9 mouse cellular contexts compared by ENCODE assay signal in genomic region chr6:32328028-32328427, GRCm38 (mm10).
DNase-seq lines count a peak whose midpoint lies in the region; ATAC-seq and TF ChIP-seq lines count a peak whose summit lies in the region.
"Had no signal": no experiment of that assay in that cellular context is flagged by ENCODE, and none has a peak within 500 bp of the region (broad histone marks: within the 10 kb centered on the region; RNA-seq: fewer than 3 reads in every experiment).

No protein-coding gene starts in this region.

- 2% methylated on average over 8 of the region's 8 CpGs for WGBS in embryonic facial prominence, embryonic 14.5 days
- WGBS in heart, embryonic 10.5 days, result 6% methylated on average over 8 of the region's 8 CpGs
- 4% methylated on average over 8 of the region's 8 CpGs for WGBS in kidney, embryonic 16.5 days
- 5% methylated on average over 8 of the region's 8 CpGs for WGBS in liver, embryonic 11.5 days
- WGBS in neural tube, embryonic 13.5 days, result 2% methylated on average over 8 of the region's 8 CpGs

- no peaks in the 10 kb centered on the region for H3K36me3 ChIP-seq in C2C12 (ENCODE audit: control insufficient read depth, insufficient read depth)
- H3K36me3 ChIP-seq in embryonic facial prominence, embryonic 14.5 days (ENCODE audit: control insufficient read depth, insufficient read depth, low read length), result no peaks in the 10 kb centered on the region
- no peaks in the 10 kb centered on the region for H3K36me3 ChIP-seq in heart, embryonic 10.5 days
- no peaks in the 10 kb centered on the region for H3K36me3 ChIP-seq in kidney, embryonic 16.5 days (ENCODE audit: insufficient read depth, low read length)
- H3K36me3 ChIP-seq in liver, embryonic 11.5 days (ENCODE audit: control insufficient read depth, insufficient read depth, low read length), result no peaks in the 10 kb centered on the region
- no peaks in the 10 kb centered on the region for H3K36me3 ChIP-seq in neural tube, embryonic 13.5 days

- TF ChIP-seq CTCF in C2C12 (IDR thresholded peaks at IDR 0.05; ENCODE audit: control insufficient read depth, insufficient read depth, insufficient read length), result peak; percentile 84

- no peak overlapping the region for H3K27ac ChIP-seq in embryonic facial prominence, embryonic 14.5 days (replicated peaks; ENCODE audit: low read depth, low read length)
- H3K27ac ChIP-seq in heart, embryonic 10.5 days, result peak overlapping the region; percentile 22; the same call in 1 of the 2 replicates
- H3K27ac ChIP-seq in kidney, embryonic 16.5 days (ENCODE audit: low read length), result no peak overlapping the region
- H3K27ac ChIP-seq in liver, embryonic 11.5 days (ENCODE audit: low read depth, low read length), result no peak overlapping the region
- H3K27ac ChIP-seq in neural tube, embryonic 13.5 days (replicated peaks), result no peak overlapping the region

- DNase-seq in adrenal gland, postnatal 36 days, result peak; percentile 74 to 84
- peak; percentile 69 for DNase-seq in embryonic facial prominence, embryonic 14.5 days (ENCODE audit: low spot score)
- peak; percentile 88 for DNase-seq in heart, embryonic 10.5 days (ENCODE audit: low spot score)
- peak; percentile 64 for DNase-seq in liver, embryonic 11.5 days (ENCODE audit: low spot score)
- DNase-seq in thymus, adult 18-20 months, result peak; percentile 19 to 26

- ATAC-seq in embryonic facial prominence, embryonic 14.5 days (ENCODE audit: low read depth), result peak; percentile 70
- ATAC-seq in kidney, embryonic 16.5 days (ENCODE audit: low FRiP score, low TSS enrichment), result peak; percentile 61
- no peak for ATAC-seq in liver, embryonic 11.5 days (replicated peaks; ENCODE audit: low FRiP score)
- peak; percentile 77 for ATAC-seq in neural tube, embryonic 13.5 days (ENCODE audit: low read depth)

- H3K79me2 ChIP-seq in C2C12 (ENCODE audit: control insufficient read depth, insufficient read depth), result no peaks in the 10 kb centered on the region

- H3K4me1 ChIP-seq in embryonic facial prominence, embryonic 14.5 days (ENCODE audit: control insufficient read depth, insufficient read depth, low read length), result peaks cover 11% of the 10 kb centered on the region; the same call in 1 of the 2 replicates
- peaks cover 56% of the 10 kb centered on the region for H3K4me1 ChIP-seq in heart, embryonic 10.5 days
- peaks cover 3% of the 10 kb centered on the region; the same call in 1 of the 2 replicates for H3K4me1 ChIP-seq in kidney, embryonic 16.5 days (ENCODE audit: insufficient read depth, low read length)
- H3K4me1 ChIP-seq in liver, embryonic 11.5 days (replicated peaks; ENCODE audit: control insufficient read depth, insufficient read depth, low read length), result no peaks in the 10 kb centered on the region
- peaks cover 50% of the 10 kb centered on the region for H3K4me1 ChIP-seq in neural tube, embryonic 13.5 days (replicated peaks)

- H3K4me2 ChIP-seq in embryonic facial prominence, embryonic 14.5 days (ENCODE audit: low read depth, low read length), result no peak overlapping the region; the same call in 1 of the 2 replicates
- no peak overlapping the region for H3K4me2 ChIP-seq in kidney, embryonic 16.5 days (replicated peaks; ENCODE audit: low read depth, low read length)
- no peak overlapping the region for H3K4me2 ChIP-seq in liver, embryonic 11.5 days
- peak overlapping the region; percentile 17; the same call in 1 of the 2 replicates for H3K4me2 ChIP-seq in neural tube, embryonic 13.5 days

- no peaks in the 10 kb centered on the region for H3K79me3 ChIP-seq in C2C12 (ENCODE audit: low read depth)

- H3K9ac ChIP-seq in embryonic facial prominence, embryonic 14.5 days (ENCODE audit: low read depth, low read length), result no peak overlapping the region
- no peak overlapping the region for H3K9ac ChIP-seq in kidney, embryonic 16.5 days (replicated peaks; ENCODE audit: low read length)
- no peak overlapping the region for H3K9ac ChIP-seq in liver, embryonic 11.5 days (ENCODE audit: low read depth, low read length)
- H3K9ac ChIP-seq in neural tube, embryonic 13.5 days, result peak overlapping the region; percentile 3

- H3K27me3 ChIP-seq in C2C12 (ENCODE audit: control insufficient read depth, insufficient read depth, insufficient read length), result peaks cover 5% of the 10 kb centered on the region
- no peaks in the 10 kb centered on the region for H3K27me3 ChIP-seq in embryonic facial prominence, embryonic 14.5 days (replicated peaks; ENCODE audit: control insufficient read depth, insufficient read depth, low read length)
- H3K27me3 ChIP-seq in heart, embryonic 10.5 days (ENCODE audit: insufficient read depth, poor library complexity, severe bottlenecking), result no peaks in the 10 kb centered on the region
- no peaks in the 10 kb centered on the region for H3K27me3 ChIP-seq in kidney, embryonic 16.5 days (ENCODE audit: insufficient read depth, low read length)
- no peaks in the 10 kb centered on the region for H3K27me3 ChIP-seq in liver, embryonic 11.5 days (replicated peaks; ENCODE audit: control insufficient read depth, insufficient read depth, low read length)
- H3K27me3 ChIP-seq in neural tube, embryonic 13.5 days, result no peaks in the 10 kb centered on the region

- no peak overlapping the region for H3K4me3 ChIP-seq in C2C12 (ENCODE audit: insufficient read depth, poor library complexity, severe bottlenecking)
- H3K4me3 ChIP-seq in embryonic facial prominence, embryonic 14.5 days (ENCODE audit: low read depth, low read length), result no peak overlapping the region
- no peak overlapping the region for H3K4me3 ChIP-seq in heart, embryonic 10.5 days
- no peak overlapping the region for H3K4me3 ChIP-seq in kidney, embryonic 16.5 days (ENCODE audit: low read length)
- no peak overlapping the region for H3K4me3 ChIP-seq in liver, embryonic 11.5 days (ENCODE audit: low read depth, low read length)
- no peak overlapping the region for H3K4me3 ChIP-seq in neural tube, embryonic 13.5 days
- H3K4me3 ChIP-seq: erythroblast, embryonic 14.5 days had no signal

- H3ac ChIP-seq in C2C12 (ENCODE audit: control insufficient read depth, insufficient read length, low read depth), result no peak overlapping the region

- H3K9me3 ChIP-seq in embryonic facial prominence, embryonic 14.5 days (ENCODE audit: control insufficient read depth, low read length), result no peaks in the 10 kb centered on the region
- no peaks in the 10 kb centered on the region for H3K9me3 ChIP-seq in heart, embryonic 10.5 days
- H3K9me3 ChIP-seq in kidney, embryonic 16.5 days (ENCODE audit: low read length), result no peaks in the 10 kb centered on the region
- H3K9me3 ChIP-seq in liver, embryonic 11.5 days (ENCODE audit: control insufficient read depth, low read length), result no peaks in the 10 kb centered on the region
- no peaks in the 10 kb centered on the region for H3K9me3 ChIP-seq in neural tube, embryonic 13.5 days

TF ChIP-seq in C2C12, 6 proteins besides CTCF, POLR2A, EP300 and RAD21:
- TF ChIP-seq MYOG (IDR thresholded peaks at IDR 0.05; ENCODE audit: control insufficient read depth, extremely low read depth, insufficient read length), result no peak
- no peak for TF ChIP-seq MAX (IDR thresholded peaks at IDR 0.05)
- TF ChIP-seq USF1 (IDR thresholded peaks at IDR 0.05; ENCODE audit: low read depth), result no peak
- TF ChIP-seq MYOD1 (IDR thresholded peaks at IDR 0.05; ENCODE audit: control insufficient read depth, insufficient read length, low read depth), result no peak
- no peak for TF ChIP-seq CEBPB (IDR thresholded peaks at IDR 0.05; ENCODE audit: low read depth)
- no peak for TF ChIP-seq FOSL1 (IDR thresholded peaks at IDR 0.05; ENCODE audit: insufficient read depth, low read length, poor library complexity, severe bottlenecking)

Comparison
In these comparisons a context has a peak if more than half of its experiments do, and no peak if none do; other contexts are left out.
1. DNase-seq: peak in every context shown above with its lines; median percentile 88 in heart, embryonic 10.5 days; 79 in adrenal gland, postnatal 36 days; 69 in embryonic facial prominence, embryonic 14.5 days; 64 in liver, embryonic 11.5 days; 22 in thymus, adult 18-20 months.